Comparison of ENCODE assay signal across 8 mouse cellular contexts in the genomic region with DNA sequence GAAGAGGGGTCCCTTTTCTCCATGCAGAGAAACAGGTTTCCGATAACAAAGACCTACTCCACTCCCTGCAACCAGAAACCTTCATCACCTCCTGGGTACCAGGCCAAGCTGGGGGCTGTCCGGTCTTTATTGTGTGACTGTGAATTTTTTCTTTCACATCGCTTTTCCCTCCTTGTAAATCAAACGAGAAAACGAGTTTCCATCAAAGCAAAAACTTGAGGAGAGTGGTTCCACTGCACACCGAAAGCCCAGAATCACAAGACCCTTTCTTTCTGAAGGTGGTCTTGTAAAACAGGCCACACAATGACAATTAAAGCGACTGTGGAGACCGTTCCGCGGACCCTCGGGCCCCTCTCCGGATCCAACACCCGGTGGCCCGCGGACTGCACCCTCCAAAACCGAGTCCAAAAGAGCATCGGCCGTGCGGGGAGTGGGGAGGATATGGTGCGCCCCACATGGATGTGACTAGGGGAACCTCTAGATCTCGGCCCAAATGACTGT. TPM values are rescaled to one million over a fixed set of nuclear protein-coding genes. Genes with fewer than 3 reads are reported as not detected.
DNase-seq lines count a peak whose midpoint lies in the region; ATAC-seq lines count a peak whose summit lies in the region.

No protein-coding gene starts in this region.

- peak; percentile 48; the same call in 1 of the 2 replicates for ATAC-seq in hindbrain, embryonic 11.5 days (ENCODE audit: low FRiP score)

- peak overlapping the region; percentile 74 for H3K4me2 ChIP-seq in hindbrain, embryonic 11.5 days (replicated peaks; ENCODE audit: low read depth, low read length)

- H3K27ac ChIP-seq in hindbrain, embryonic 11.5 days (ENCODE audit: low read depth, low read length), result peak overlapping the region; percentile 80
- H3K27ac ChIP-seq in midbrain, embryonic 10.5 days (replicated peaks), result peak overlapping the region; percentile 98

- peak; percentile 51 for DNase-seq in adrenal gland, adult 2 months
- no peak for DNase-seq in adrenal gland, adult 8-10 months
- DNase-seq in right cerebral cortex, postnatal 4 days, result peak; percentile 16
- no peak for DNase-seq in right cerebral cortex, postnatal 10 days (ENCODE audit: low spot score in 2 of 2)
- DNase-seq in hindbrain, embryonic 11.5 days (ENCODE audit: low spot score), result peak; percentile 64
- DNase-seq in midbrain, embryonic 10.5 days (ENCODE audit: low spot score), result peak; percentile 58
- DNase-seq in urinary bladder, postnatal 25 days (ENCODE audit: low spot score), result no peak
- no peak for DNase-seq in frontal cortex, adult 2 months (ENCODE audit: extremely low spot score in 1 of 2, low spot score in 1 of 2)

- no peaks in the 10 kb centered on the region for H3K27me3 ChIP-seq in hindbrain, embryonic 11.5 days (ENCODE audit: control insufficient read depth, insufficient read depth, low read length)
- no peaks in the 10 kb centered on the region for H3K27me3 ChIP-seq in midbrain, embryonic 10.5 days (ENCODE audit: low read depth, poor library complexity, severe bottlenecking)

- H3K36me3 ChIP-seq in hindbrain, embryonic 11.5 days (ENCODE audit: control insufficient read depth, insufficient read depth, low read length), result no peaks in the 10 kb centered on the region
- H3K36me3 ChIP-seq in midbrain, embryonic 10.5 days, result peaks cover 32% of the 10 kb centered on the region

- H3K4me1 ChIP-seq in hindbrain, embryonic 11.5 days (replicated peaks; ENCODE audit: control insufficient read depth, insufficient read depth, low read length), result peaks cover 6% of the 10 kb centered on the region
- H3K4me1 ChIP-seq in midbrain, embryonic 10.5 days, result peaks cover 43% of the 10 kb centered on the region

- H3K9ac ChIP-seq in hindbrain, embryonic 11.5 days (ENCODE audit: low read depth, low read length), result peak overlapping the region; percentile 92

- H3K9me3 ChIP-seq in hindbrain, embryonic 11.5 days (ENCODE audit: control insufficient read depth, low read length), result no peaks in the 10 kb centered on the region
- no peaks in the 10 kb centered on the region for H3K9me3 ChIP-seq in midbrain, embryonic 10.5 days (replicated peaks)

- peak overlapping the region; percentile 76 for H3K4me3 ChIP-seq in hindbrain, embryonic 11.5 days (ENCODE audit: low read depth, low read length)
- H3K4me3 ChIP-seq in midbrain, embryonic 10.5 days, result peak overlapping the region; percentile 88

- 0% methylated on average over 21 of the region's 21 CpGs for WGBS in hindbrain, embryonic 11.5 days
- under 1% methylated on average over 21 of the region's 21 CpGs for WGBS in midbrain, embryonic 10.5 days

RNA-seq across cellular contexts. Expression of a gene that starts 0.6 kb away (rescaled TPM):
- total RNA-seq in adrenal gland, adult 2 months (2021), result 100 to 1,000 TPM; 110 to 154 TPM
- 80.5 and 95.4 TPM in 2 replicates for polyA plus RNA-seq in adrenal gland, adult 2 months (2012; rRNA removed)
- total RNA-seq in adrenal gland, adult 8-10 months (2022), result 100 to 1,000 TPM; 116 to 170 (median 135) TPM
- 123 and 132 TPM in 2 replicates for polyA plus RNA-seq in hindbrain, embryonic 11.5 days (2014; fragmentation: Nextera tagmentation; extraction: Ambion mirVana)
- 117 and 122 TPM in 2 replicates for polyA plus RNA-seq in midbrain, embryonic 10.5 days (2016; fragmentation: Nextera tagmentation; extraction: Ambion mirVana)
- polyA plus RNA-seq in frontal cortex, adult 2 months (2012; rRNA removed), result 3.7 and 4.4 TPM in 2 replicates

Comparison
In these comparisons a context has a peak if more than half of its experiments do, and no peak if none do; other contexts are left out.
1. DNase-seq: peak in adrenal gland, adult 2 months (single experiment), right cerebral cortex, postnatal 4 days (single experiment), hindbrain, embryonic 11.5 days (single experiment) and midbrain, embryonic 10.5 days (single experiment); none in adrenal gland, adult 8-10 months (single experiment), right cerebral cortex, postnatal 10 days (0 of 2), urinary bladder, postnatal 25 days (single experiment) and frontal cortex, adult 2 months (0 of 2).
2. RNA of a gene that starts 0.6 kb away (polyA plus RNA-seq): 123 to 132 TPM in hindbrain, embryonic 11.5 days, 117 to 122 TPM in midbrain, embryonic 10.5 days and 80.5 to 95.4 TPM in adrenal gland, adult 2 months; 3.7 to 4.4 TPM in frontal cortex, adult 2 months; every median in the first group is over 10 times any median in the second.